Mouse (Mus musculus) G1E (cell line): ENCODE results near the gene Cbwd1.

Source experiments
- CTCF ChIP-seq: IDR thresholded peaks from 2 replicates; pipeline ENCODE4 v1.5.1; 2012; ENCODE audit warnings: low read depth, low read length, inconsistent platforms, mixed read lengths
- GATA1 ChIP-seq: IDR thresholded peaks from 2 replicates; pipeline ENCODE4 v1.6.1; 2012; ENCODE audit warnings: borderline replicate concordance, low read length, inconsistent platforms, mixed read lengths
- TAL1 ChIP-seq: conservative IDR thresholded peaks from 2 replicates; pipeline ENCODE4 v1.6.1; 2012; ENCODE audit warnings: low read depth, low read length, inconsistent platforms, mixed read lengths

- TF ChIP-seq CTCF (no peak), TAL1 (no peak), GATA1 (no peak)
Observed at GRCm38 (mm10) chr19:24897896-24898736, 63.3 kb downstream of the Cbwd1 start.
